Mouse (Mus musculus) heart, embryonic 13.5 days (tissue): ENCODE data around the gene Rnf31. TPM values are rescaled to one million over a fixed set of nuclear protein-coding genes. Genes with fewer than 3 reads are reported as not detected.

Source experiments
- ATAC-seq: fragments of 200-750 bp; cut with Nextera tagmentation; 2 replicates; pipeline ENCODE4 v1.8.0; 2017; ENCODE audit warnings: moderate TSS enrichment; ENCODE audit not compliant: insufficient number of reproducible peaks, low FRiP score, low TSS enrichment; ENCODE audit errors: extremely low read depth
- H3K27ac ChIP-seq: fragments of 300-500 bp; sonication (generic); replicated peaks from 2 replicates; pipeline ENCODE4 v1.5.1; 2015; ENCODE audit warnings: moderate library complexity, mild to moderate bottlenecking, inconsistent platforms
- H3K27me3 ChIP-seq: fragments of 300-500 bp; sonication (generic); replicated peaks from 2 replicates; pipeline ENCODE4 v1.6.1; 2015; ENCODE audit warnings: mild to moderate bottlenecking, inconsistent platforms
- H3K36me3 ChIP-seq: fragments of 300-500 bp; sonication (generic); 2 replicates; pipeline ENCODE4 v1.6.1; 2015; ENCODE audit warnings: mild to moderate bottlenecking, inconsistent platforms
- H3K4me1 ChIP-seq: fragments of 300-500 bp; sonication (generic); 2 replicates; pipeline ENCODE4 v1.6.1; 2015; ENCODE audit warnings: inconsistent platforms
- H3K4me2 ChIP-seq: fragments of 300-500 bp; sonication (generic); 2 replicates; pipeline ENCODE4 v1.6.1; 2015; ENCODE audit warnings: inconsistent platforms, mild to moderate bottlenecking, moderate library complexity
- H3K4me3 ChIP-seq: fragments of 300-500 bp; sonication (generic); 2 replicates; pipeline ENCODE4 v1.5.1; 2015; ENCODE audit warnings: moderate library complexity, mild to moderate bottlenecking, inconsistent platforms
- H3K9ac ChIP-seq: fragments of 300-500 bp; sonication (generic); 2 replicates; pipeline ENCODE4 v1.6.1; 2015; ENCODE audit warnings: inconsistent platforms, mild to moderate bottlenecking, moderate library complexity
- H3K9me3 ChIP-seq: fragments of 300-500 bp; sonication (generic); 2 replicates; pipeline ENCODE4 v1.6.1; 2016; ENCODE audit warnings: inconsistent platforms
- WGBS: fragments of 180-500 bp; shearing (Covaris S2); methylation state at CpG from one replicate; pipeline ENCODE4 v1.1.7; 2015; ENCODE audit warnings: mixed read lengths; 5-methylcytosine and 5-hydroxymethylcytosine counted together
- polyA plus RNA-seq: library from polyadenylated mRNA; unstranded; fragments of >200 nt; fragmentation: Nextera tagmentation; extraction: Ambion mirVana; gene quantifications from 2 replicates; pipeline ENCODE4 v1.2.1, GENCODE M21; 2015

The Rnf31 gene
- polyA plus RNA-seq = 12.5 and 15.2 TPM in 2 replicates

- H3K4me1 ChIP-seq = peaks cover 36% of the 10 kb centered on the region
- H3K27ac ChIP-seq = peak within 1 kb of the TSS; percentile 99
- peak within 1 kb of the TSS; percentile 95 for H3K4me3 ChIP-seq
- under 1% methylated on average over 33 of the region's 33 CpGs for WGBS
- peaks cover 60% of the 10 kb centered on the region for H3K36me3 ChIP-seq
- H3K9me3 ChIP-seq = no peaks in the 10 kb centered on the region
- no peaks in the 10 kb centered on the region for H3K27me3 ChIP-seq
- peak; percentile 76 for ATAC-seq
- H3K9ac ChIP-seq = peak within 1 kb of the TSS; percentile 96
- H3K4me2 ChIP-seq = peak within 1 kb of the TSS; percentile 96
Measured at GRCm38 (mm10) chr14:55591331-55591891, at the start of gene Rnf31. Gene Rnf31, plus strand, starts transcription at chr14:55591708.

DNA sequence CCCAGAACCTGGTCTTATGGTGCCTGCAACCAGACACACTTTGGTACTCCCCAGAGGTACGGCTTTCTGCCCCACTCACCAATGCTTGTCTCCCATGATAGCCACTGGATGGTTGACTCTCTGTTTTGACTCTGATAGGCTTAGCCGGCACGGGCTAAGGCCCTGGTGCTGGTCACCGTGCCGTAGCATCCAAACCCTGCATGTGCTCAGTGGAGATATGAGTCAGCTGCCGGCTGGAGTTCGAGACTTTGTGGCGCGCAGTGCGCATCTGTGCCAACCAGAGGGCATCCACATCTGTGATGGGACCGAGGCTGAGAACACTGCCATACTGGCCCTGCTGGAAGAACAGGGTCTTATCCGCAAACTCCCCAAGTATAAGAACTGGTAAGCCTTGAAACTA lies 49.2 kb upstream of the Rnf31 start:
- Histone ChIP-seq H3K9me3 (no peaks in the 10 kb centered on the region), H3K27me3 (no peaks in the 10 kb centered on the region), H3K36me3 (peaks cover 50% of the 10 kb centered on the region), H3K9ac (no peak overlapping the region), H3K4me3 (no peak overlapping the region), H3K4me1 (peaks cover 20% of the 10 kb centered on the region), H3K27ac (no peak overlapping the region), H3K4me2 (no peak overlapping the region)
- no peak for ATAC-seq
- 90% methylated on average over 12 of the region's 12 CpGs for WGBS

GRCm38 (mm10) chr14:55544334-55544733 lies 47.2 kb upstream of the Rnf31 start:
- H3K27ac ChIP-seq = no peak overlapping the region
- peaks cover 71% of the 10 kb centered on the region for H3K36me3 ChIP-seq
- H3K4me1 ChIP-seq = peaks cover 20% of the 10 kb centered on the region
- H3K9ac ChIP-seq = no peak overlapping the region
- H3K4me3 ChIP-seq = no peak overlapping the region
- no peak for ATAC-seq
- no peak overlapping the region for H3K4me2 ChIP-seq
- no peaks in the 10 kb centered on the region for H3K9me3 ChIP-seq
- no peaks in the 10 kb centered on the region for H3K27me3 ChIP-seq
- WGBS = 83% methylated on average over 9 of the region's 9 CpGs

- Histone ChIP-seq H3K9me3 (no peaks in the 10 kb centered on the region), H3K9ac (no peak overlapping the region), H3K4me2 (no peak overlapping the region), H3K4me1 (no peaks in the 10 kb centered on the region), H3K4me3 (no peak overlapping the region), H3K27me3 (no peaks in the 10 kb centered on the region), H3K27ac (no peak overlapping the region), H3K36me3 (peaks cover 57% of the 10 kb centered on the region)
- no peak for ATAC-seq
- WGBS = 84% methylated on average over 6 of the region's 6 CpGs
Measured at GRCm38 (mm10) chr14:55550191-55550590, 41.3 kb upstream of the Rnf31 start.

DNA sequence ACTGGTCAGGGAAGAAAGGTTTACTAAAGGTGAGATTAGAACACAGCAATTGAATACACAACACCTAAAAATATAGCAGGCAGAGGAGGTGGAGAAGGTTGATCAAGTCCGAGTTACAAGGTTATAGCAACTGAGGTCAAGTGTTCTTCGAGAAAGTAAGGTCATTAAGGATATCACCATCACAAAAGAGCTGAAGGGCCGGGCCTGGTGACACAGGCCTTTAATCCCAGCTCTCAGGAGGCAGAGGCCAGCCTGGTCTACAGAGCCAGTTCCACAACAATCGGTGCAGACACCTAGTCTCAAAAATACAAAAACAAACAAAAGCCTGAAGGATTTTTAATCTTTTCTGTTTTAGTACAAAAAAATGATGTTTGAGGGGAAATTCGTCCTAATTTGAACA lies 40.2 kb upstream of the Rnf31 start:
- H3K36me3 ChIP-seq = peaks cover 46% of the 10 kb centered on the region
- H3K4me1 ChIP-seq = no peaks in the 10 kb centered on the region
- H3K9ac ChIP-seq = no peak overlapping the region
- no peak overlapping the region for H3K27ac ChIP-seq
- no peaks in the 10 kb centered on the region for H3K9me3 ChIP-seq
- H3K4me2 ChIP-seq = no peak overlapping the region
- no peak for ATAC-seq
- H3K4me3 ChIP-seq = no peak overlapping the region
- 64% methylated on average over 5 of the region's 5 CpGs for WGBS
- no peaks in the 10 kb centered on the region for H3K27me3 ChIP-seq

GRCm38 (mm10) chr14:55551794-55552193 lies 39.7 kb upstream of the Rnf31 start:
- no peak overlapping the region for H3K9ac ChIP-seq
- H3K27me3 ChIP-seq = no peaks in the 10 kb centered on the region
- H3K27ac ChIP-seq = no peak overlapping the region
- ATAC-seq = no peak
- WGBS = 78% methylated on average over 8 of the region's 8 CpGs
- peaks cover 41% of the 10 kb centered on the region for H3K36me3 ChIP-seq
- H3K4me2 ChIP-seq = no peak overlapping the region
- no peak overlapping the region for H3K4me3 ChIP-seq
- peaks cover 2% of the 10 kb centered on the region for H3K4me1 ChIP-seq
- H3K9me3 ChIP-seq = no peaks in the 10 kb centered on the region

DNA sequence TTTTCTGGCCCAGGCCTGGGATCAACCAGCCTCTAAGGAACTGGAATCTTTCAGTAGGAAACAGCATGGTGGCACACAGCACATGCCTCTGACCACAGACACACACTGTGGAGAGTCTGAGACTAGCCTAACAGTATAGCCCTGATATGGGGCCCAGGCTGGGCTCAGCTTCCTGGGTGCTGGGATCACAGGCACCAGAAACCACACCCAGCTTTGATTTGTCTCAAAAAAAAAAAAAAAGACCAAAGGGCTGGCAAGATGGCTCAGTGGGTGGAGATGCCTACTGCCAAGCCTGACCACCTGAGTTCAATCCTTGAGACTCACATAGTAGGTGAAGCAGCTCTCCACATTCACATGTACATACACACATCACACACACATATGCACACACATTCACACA lies 36.9 kb upstream of the Rnf31 start:
- Histone ChIP-seq H3K4me1 (peaks cover 15% of the 10 kb centered on the region), H3K4me2 (no peak overlapping the region), H3K9me3 (no peaks in the 10 kb centered on the region), H3K4me3 (no peak overlapping the region), H3K27ac (no peak overlapping the region), H3K9ac (no peak overlapping the region), H3K27me3 (no peaks in the 10 kb centered on the region), H3K36me3 (peaks cover 13% of the 10 kb centered on the region)
- ATAC-seq = no peak

GRCm38 (mm10) chr14:55555788-55556187 lies 35.7 kb upstream of the Rnf31 start:
- H3K4me3 ChIP-seq = no peak overlapping the region
- peaks cover 1% of the 10 kb centered on the region for H3K36me3 ChIP-seq
- H3K27ac ChIP-seq = no peak overlapping the region
- ATAC-seq = no peak
- H3K9ac ChIP-seq = no peak overlapping the region
- no peak overlapping the region for H3K4me2 ChIP-seq
- no peaks in the 10 kb centered on the region for H3K9me3 ChIP-seq
- H3K27me3 ChIP-seq = no peaks in the 10 kb centered on the region
- H3K4me1 ChIP-seq = peaks cover 15% of the 10 kb centered on the region
- WGBS = 52% methylated on average over 3 of the region's 3 CpGs

GRCm38 (mm10) chr14:55557003-55557402 lies 34.5 kb upstream of the Rnf31 start:
- Histone ChIP-seq H3K27me3 (no peaks in the 10 kb centered on the region), H3K9me3 (no peaks in the 10 kb centered on the region), H3K36me3 (no peaks in the 10 kb centered on the region), H3K4me2 (no peak overlapping the region), H3K27ac (no peak overlapping the region), H3K4me1 (peaks cover 26% of the 10 kb centered on the region), H3K9ac (no peak overlapping the region), H3K4me3 (no peak overlapping the region)
- ATAC-seq = no peak
- 27% methylated on average over 5 of the region's 5 CpGs for WGBS

GRCm38 (mm10) chr14:55557587-55557986 lies 33.9 kb upstream of the Rnf31 start:
- Histone ChIP-seq H3K9me3 (no peaks in the 10 kb centered on the region), H3K4me3 (no peak overlapping the region), H3K27me3 (no peaks in the 10 kb centered on the region), H3K27ac (no peak overlapping the region), H3K36me3 (0 out of 2 replicates have a peak, but pooled peaks cover 5% of the 10 kb centered on the region), H3K4me1 (peaks cover 30% of the 10 kb centered on the region), H3K9ac (no peak overlapping the region), H3K4me2 (no peak overlapping the region)
- WGBS = 79% methylated on average over 3 of the region's 3 CpGs
- ATAC-seq = no peak

DNA sequence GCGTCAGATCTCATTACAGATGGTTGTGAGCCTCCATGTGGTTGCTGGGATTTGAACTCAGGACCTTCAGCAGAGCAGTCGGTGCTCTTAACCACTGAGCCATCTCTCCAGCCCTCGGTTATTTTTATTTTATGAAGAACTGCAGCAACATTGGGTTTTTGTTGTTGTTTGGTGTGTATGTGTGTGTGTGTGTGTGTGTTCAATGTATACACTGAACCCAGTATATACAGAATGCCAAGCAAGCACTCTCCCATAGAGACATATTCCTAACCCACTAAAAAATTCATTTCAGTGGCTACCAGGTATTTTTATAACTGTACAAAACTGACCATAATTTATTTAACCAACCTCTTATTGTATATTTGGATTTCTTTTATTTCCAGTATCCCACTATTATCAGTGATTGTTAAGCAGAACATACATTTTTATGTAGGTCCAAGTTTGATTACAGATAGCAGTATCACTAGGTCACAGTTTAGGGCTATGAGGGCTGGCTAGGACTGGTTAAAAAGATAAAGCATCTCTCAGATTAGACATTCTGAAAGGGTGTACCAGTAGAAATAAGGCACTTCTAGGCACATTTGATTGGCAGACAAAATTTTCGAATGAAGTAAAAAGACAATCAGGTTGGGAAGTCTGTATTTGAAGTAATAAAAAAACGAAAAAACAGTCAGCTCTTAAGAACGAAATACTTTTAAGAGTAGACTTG lies 32.6 kb upstream of the Rnf31 start:
- peak overlapping the region; percentile 89 for H3K9ac ChIP-seq

DNA sequence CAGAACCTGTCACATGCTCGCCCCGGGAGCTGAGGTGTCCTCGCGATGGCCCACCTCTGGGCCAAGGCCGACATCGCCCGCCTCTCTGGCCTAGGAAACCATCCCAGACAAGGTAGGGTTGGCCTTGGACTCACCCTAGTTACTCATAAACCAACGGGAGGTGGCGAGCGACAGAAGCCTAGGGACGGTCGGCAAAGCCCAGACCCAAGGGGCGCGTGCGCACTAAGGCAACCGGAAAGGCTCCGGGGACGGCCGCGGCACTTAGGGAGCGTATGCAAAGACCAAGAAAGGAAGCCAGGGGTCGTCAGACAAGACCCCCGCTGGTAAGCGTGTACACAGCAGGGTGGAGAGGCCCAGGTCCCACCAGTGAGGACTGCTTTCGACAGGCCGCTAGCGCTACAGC lies 31.7 kb upstream of the Rnf31 start, which contains the start of gene Dcaf11:
Gene Dcaf11, plus strand, starts transcription at position 208 of the 403 bp plus-strand sequence.
- H3K4me3 ChIP-seq = peak within 1 kb of the TSS; percentile 69

More for the DNA sequence above, 32.6 kb upstream of the Rnf31 start:
- 53% methylated on average over 6 of the region's 6 CpGs for WGBS
- Histone ChIP-seq H3K27me3 (no peaks in the 10 kb centered on the region), H3K36me3 (peaks cover 17% of the 10 kb centered on the region), H3K4me2 (peak overlapping the region; percentile 78), H3K4me3 (peak overlapping the region; percentile 69), H3K9me3 (no peaks in the 10 kb centered on the region), H3K4me1 (peaks cover 30% of the 10 kb centered on the region), H3K27ac (peak overlapping the region; percentile 99)
- no peak for ATAC-seq

More for the DNA sequence above, 31.7 kb upstream of the Rnf31 start, which contains the start of gene Dcaf11:
- Histone ChIP-seq H3K4me2 (peak within 1 kb of the TSS; percentile 78), H3K9me3 (no peaks in the 10 kb centered on the region), H3K9ac (peak within 1 kb of the TSS; percentile 89), H3K36me3 (peaks cover 26% of the 10 kb centered on the region), H3K27ac (peak within 1 kb of the TSS; percentile 99), H3K4me1 (peaks cover 30% of the 10 kb centered on the region), H3K27me3 (no peaks in the 10 kb centered on the region)
- under 1% methylated on average over 27 of the region's 27 CpGs for WGBS
- peak; percentile 67 for ATAC-seq
